Comparison of ENCODE assay signal across 8 mouse cellular contexts in the genomic region with DNA sequence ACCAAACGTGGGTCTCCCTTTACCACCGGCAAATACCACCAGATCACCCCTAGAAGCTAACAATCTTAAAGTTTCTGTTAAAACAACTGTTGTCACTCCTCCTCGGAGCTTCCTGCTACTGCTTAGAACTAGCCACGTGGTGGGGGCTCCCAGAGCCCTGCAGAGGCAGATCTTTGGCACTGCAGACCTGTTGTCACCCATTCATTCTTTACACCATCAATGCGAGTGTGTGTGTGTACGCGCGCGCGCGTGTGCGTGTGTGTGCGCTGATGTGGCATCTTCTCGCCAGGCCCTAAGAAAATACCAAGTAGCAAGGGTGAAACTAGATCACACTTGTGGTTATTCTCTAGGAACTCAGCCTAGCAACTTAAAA. TPM values are rescaled to one million over a fixed set of nuclear protein-coding genes. Genes with fewer than 3 reads are reported as not detected.
DNase-seq lines count a peak whose midpoint lies in the region; ATAC-seq lines count a peak whose summit lies in the region.

No protein-coding gene starts in this region.

- ATAC-seq in CD4-positive, CD25-positive, alpha-beta regulatory T cell, adult 4 months, result peak; percentile 61
- no peak for ATAC-seq in heart, embryonic 13.5 days (ENCODE audit: extremely low read depth, insufficient number of reproducible peaks, low FRiP score, low TSS enrichment)
- peak; percentile 45; the same call in 1 of the 2 replicates for ATAC-seq in limb, embryonic 13.5 days (ENCODE audit: low FRiP score, low read depth)
- peak; percentile 44 for ATAC-seq in midbrain, embryonic 13.5 days

- no peaks in the 10 kb centered on the region for H3K9me3 ChIP-seq in heart, embryonic 13.5 days
- H3K9me3 ChIP-seq in limb, embryonic 13.5 days, result no peaks in the 10 kb centered on the region
- no peaks in the 10 kb centered on the region for H3K9me3 ChIP-seq in midbrain, embryonic 13.5 days

- no peaks in the 10 kb centered on the region for H3K27me3 ChIP-seq in heart, embryonic 13.5 days (replicated peaks)
- H3K27me3 ChIP-seq in limb, embryonic 13.5 days, result no peaks in the 10 kb centered on the region
- H3K27me3 ChIP-seq in midbrain, embryonic 13.5 days, result no peaks in the 10 kb centered on the region

- peak overlapping the region; percentile 97 for H3K4me3 ChIP-seq in heart, embryonic 13.5 days
- peak overlapping the region; percentile 93 for H3K4me3 ChIP-seq in limb, embryonic 13.5 days
- H3K4me3 ChIP-seq in midbrain, embryonic 13.5 days (replicated peaks), result peak overlapping the region; percentile 96

- peaks cover 37% of the 10 kb centered on the region for H3K4me1 ChIP-seq in heart, embryonic 13.5 days
- peaks cover 32% of the 10 kb centered on the region for H3K4me1 ChIP-seq in limb, embryonic 13.5 days
- peaks cover 34% of the 10 kb centered on the region for H3K4me1 ChIP-seq in midbrain, embryonic 13.5 days (replicated peaks)

- WGBS in heart, embryonic 13.5 days, result under 1% methylated on average over 14 of the region's 14 CpGs
- 1% methylated on average over 14 of the region's 14 CpGs for whole genome bisulfite sequencing in limb, embryonic 13.5 days
- under 1% methylated on average over 14 of the region's 14 CpGs for WGBS in midbrain, embryonic 13.5 days

- peak overlapping the region; percentile 91 for H3K4me2 ChIP-seq in heart, embryonic 13.5 days
- peak overlapping the region; percentile 90 for H3K4me2 ChIP-seq in limb, embryonic 13.5 days (replicated peaks)
- peak overlapping the region; percentile 85 for H3K4me2 ChIP-seq in midbrain, embryonic 13.5 days (replicated peaks)

- peak; percentile 86 for DNase-seq in heart, adult 11 months
- no peak for DNase-seq in heart, adult 8-10 months (ENCODE audit: low spot score)
- DNase-seq in cerebellum, adult 9-11 months, result peak; percentile 44
- DNase-seq in thymus, postnatal 0 days (ENCODE audit: low spot score), result peak; percentile 82

- H3K36me3 ChIP-seq in heart, embryonic 13.5 days, result peaks cover 12% of the 10 kb centered on the region
- H3K36me3 ChIP-seq in limb, embryonic 13.5 days, result peaks cover 7% of the 10 kb centered on the region; the same call in 1 of the 2 replicates
- no peaks in the 10 kb centered on the region for H3K36me3 ChIP-seq in midbrain, embryonic 13.5 days

- peak overlapping the region; percentile 100 for H3K9ac ChIP-seq in heart, embryonic 13.5 days
- peak overlapping the region; percentile 99 for H3K9ac ChIP-seq in limb, embryonic 13.5 days
- H3K9ac ChIP-seq in midbrain, embryonic 13.5 days (replicated peaks), result peak overlapping the region; percentile 99

- H3K27ac ChIP-seq in heart, embryonic 13.5 days (replicated peaks), result peak overlapping the region; percentile 95
- peak overlapping the region; percentile 93; the same call in 1 of the 2 replicates for H3K27ac ChIP-seq in limb, embryonic 13.5 days
- H3K27ac ChIP-seq in midbrain, embryonic 13.5 days, result no peak overlapping the region

RNA-seq across cellular contexts. Expression of gene Dcun1d1, which starts 3.9 kb away (rescaled TPM):
- 10 to 100 TPM; 52.1 to 56.2 (median 54.0) TPM for total RNA-seq in heart, adult 8-10 months (2022)
- 100 to 1,000 TPM in 1 of 2 experiments, 10 to 100 TPM in 1; 95.9 to 129 TPM for polyA plus RNA-seq in CD4-positive, CD25-positive, alpha-beta regulatory T cell, adult 4 months (2017; shearing (Covaris generic))
- 69.9 and 75.0 TPM in 2 replicates for polyA plus RNA-seq in heart, embryonic 13.5 days (2015; fragmentation: Nextera tagmentation; extraction: Ambion mirVana)
- polyA plus RNA-seq in limb, embryonic 13.5 days (2015; fragmentation: Nextera tagmentation; extraction: Ambion mirVana), result 112 and 114 TPM in 2 replicates
- polyA plus RNA-seq in midbrain, embryonic 13.5 days (2015; fragmentation: Nextera tagmentation; extraction: Ambion mirVana), result 107 and 118 TPM in 2 replicates
- polyA plus RNA-seq in thymus, postnatal 0 days (2015; fragmentation: Nextera tagmentation; extraction: Ambion mirVana), result 118 and 126 TPM in 2 replicates
